Mouse (Mus musculus): ENCODE measurements around the gene Glul.

The Glul gene

DNA sequence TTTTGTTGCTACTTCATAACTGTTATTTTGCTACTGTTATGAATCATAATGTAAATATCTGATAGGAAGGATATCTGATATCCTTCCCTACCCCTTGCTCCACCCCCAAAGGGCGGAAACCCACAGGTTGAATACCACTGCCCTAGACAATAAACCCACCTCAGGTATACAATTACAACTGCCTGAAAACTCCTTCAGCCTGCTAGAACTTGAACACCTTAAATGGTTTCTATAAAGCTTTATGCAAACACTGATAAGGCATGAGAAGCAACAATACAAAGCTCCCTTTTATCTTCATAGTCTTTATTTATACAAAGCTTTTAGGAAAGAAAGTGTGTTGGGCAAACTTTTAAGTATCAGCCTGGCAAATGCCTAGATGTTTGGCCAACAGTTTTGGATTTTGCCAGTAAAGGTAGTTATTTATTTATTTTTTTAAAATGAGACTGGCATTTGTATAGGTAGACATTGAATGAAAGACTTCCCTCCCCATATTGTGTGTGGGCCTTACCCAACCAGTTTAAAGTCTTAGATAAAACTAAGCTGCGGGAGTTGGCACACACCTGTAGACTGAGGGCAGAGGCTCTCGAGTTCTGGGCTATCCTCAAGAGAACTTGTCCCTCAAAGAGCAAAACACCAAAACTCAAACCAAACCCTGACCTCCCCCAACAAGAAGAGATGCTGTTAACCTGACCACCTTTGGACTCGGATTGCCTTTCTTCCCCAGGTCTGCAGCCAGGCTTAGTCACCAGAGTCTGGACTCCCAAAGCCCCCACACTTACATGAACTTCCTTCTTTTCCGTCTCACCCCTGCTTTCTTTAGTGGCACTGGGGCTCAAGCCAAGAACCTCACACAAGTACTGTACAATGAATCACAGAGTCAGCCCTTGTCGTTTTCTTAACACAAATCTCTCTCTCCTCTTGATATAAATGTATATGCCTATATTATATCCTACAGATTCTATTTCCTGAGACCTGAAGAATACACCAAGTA lies 24.9 kb downstream of the Glul start:
- DNase-seq (ENCODE audit: low read depth, low spot score), result no peak
- H3K36me3 ChIP-seq (ENCODE audit: control insufficient read depth, insufficient read depth, low read length, poor library complexity, severe bottlenecking), result no peaks in the 10 kb centered on the region
- no peaks in the 10 kb centered on the region for H3K27me3 ChIP-seq (ENCODE audit: control insufficient read depth, insufficient read depth, low read length, poor library complexity, severe bottlenecking)

DNA sequence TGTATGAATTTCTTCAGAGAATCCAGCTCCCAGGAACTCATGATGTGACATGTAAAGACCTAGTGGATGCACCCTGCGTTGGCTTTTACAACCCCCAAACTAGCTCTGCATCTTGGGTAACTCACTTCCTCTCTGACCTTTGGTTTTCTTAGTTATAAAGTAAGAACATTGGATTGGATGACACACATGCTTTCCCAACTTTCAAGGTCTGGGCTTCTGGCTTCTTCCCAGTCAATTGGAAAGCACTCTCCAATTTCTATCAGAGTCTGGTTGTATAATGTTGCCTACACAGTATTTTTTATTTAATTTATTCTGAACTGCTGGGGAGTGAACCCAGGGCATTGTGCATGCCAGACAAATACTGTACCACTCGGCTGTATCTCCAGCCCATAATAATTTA lies 30.7 kb downstream of the Glul start:
- H3K36me3 ChIP-seq (ENCODE audit: control insufficient read depth, insufficient read depth, low read length, poor library complexity, severe bottlenecking), result no peaks in the 10 kb centered on the region
- no peaks in the 10 kb centered on the region for H3K27me3 ChIP-seq (ENCODE audit: control insufficient read depth, insufficient read depth, low read length, poor library complexity, severe bottlenecking)
- no peak for DNase-seq (ENCODE audit: low read depth, low spot score)

DNA sequence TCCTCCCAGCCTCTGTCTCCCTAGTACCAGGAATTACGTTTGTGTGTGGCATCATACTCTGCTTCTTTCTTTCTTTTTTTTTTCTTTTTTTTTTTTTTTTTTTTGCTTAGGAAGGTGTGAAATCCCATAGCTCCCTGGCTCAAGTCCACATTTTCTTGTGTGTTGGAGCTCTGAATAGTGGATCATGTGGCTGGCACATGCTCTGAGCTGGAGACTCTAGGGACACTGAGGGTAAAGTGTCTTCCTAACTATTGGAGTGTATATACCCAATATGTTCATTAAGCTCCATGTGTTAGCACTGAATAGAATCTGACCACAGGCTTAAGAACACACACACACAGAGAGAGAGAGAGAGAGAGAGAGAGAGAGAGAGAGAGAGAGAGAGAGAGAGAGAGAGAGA lies 34.0 kb downstream of the Glul start:
- no peaks in the 10 kb centered on the region for H3K36me3 ChIP-seq (ENCODE audit: control insufficient read depth, insufficient read depth, low read length, poor library complexity, severe bottlenecking)
- no peak for DNase-seq (ENCODE audit: low read depth, low spot score)
- no peaks in the 10 kb centered on the region for H3K27me3 ChIP-seq (ENCODE audit: control insufficient read depth, insufficient read depth, low read length, poor library complexity, severe bottlenecking)

DNA sequence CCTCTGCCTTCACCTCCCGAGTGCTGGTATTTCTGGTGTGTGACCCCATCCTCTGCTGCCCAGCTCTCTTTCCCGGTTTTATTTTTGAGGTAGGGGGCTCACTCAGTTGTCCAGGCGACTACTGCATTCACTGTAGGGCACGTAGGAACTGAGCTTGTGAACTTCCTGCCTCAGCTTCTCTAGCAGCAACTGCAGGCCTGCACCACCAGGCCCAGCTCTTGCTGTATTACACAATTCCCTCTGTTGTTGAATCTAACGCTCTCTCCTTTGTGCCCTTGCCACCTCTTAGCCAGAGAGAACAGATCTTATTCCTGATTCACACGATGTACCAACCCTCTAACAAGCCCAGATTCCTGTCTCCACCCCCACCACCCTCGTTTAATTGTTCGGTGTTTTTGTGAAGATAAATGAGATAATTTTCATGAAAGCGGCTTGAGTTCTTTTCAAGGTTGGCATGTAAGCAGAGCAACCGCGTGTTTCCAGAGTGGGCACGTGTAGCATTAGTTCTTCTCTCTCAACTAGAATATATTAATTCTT lies 36.2 kb downstream of the Glul start:
- Histone ChIP-seq H3K27me3 (ENCODE audit: control insufficient read depth, insufficient read depth, low read length, poor library complexity, severe bottlenecking) (no peaks in the 10 kb centered on the region), H3K36me3 (ENCODE audit: control insufficient read depth, insufficient read depth, low read length, poor library complexity, severe bottlenecking) (no peaks in the 10 kb centered on the region)
- DNase-seq (ENCODE audit: low read depth, low spot score), result no peak

DNA sequence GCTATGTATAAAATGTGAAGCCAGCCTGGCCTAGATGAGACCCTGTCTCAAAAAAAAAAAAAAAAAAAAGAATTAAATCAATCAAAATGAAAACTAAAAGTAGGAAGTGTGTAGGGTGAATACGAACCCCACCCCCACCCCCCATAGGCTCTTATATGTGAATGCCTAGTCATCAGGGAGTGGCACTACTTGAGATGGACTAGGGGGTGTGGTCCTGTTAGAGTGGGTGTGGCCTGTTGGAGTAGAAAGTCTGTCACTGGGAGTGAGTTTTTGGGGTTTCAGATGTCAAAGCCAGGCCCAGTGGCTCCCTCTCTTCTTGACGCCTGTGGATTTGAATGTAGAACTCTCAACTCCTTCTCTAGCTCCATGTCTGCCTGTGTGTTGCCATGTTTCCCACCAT lies 37.3 kb downstream of the Glul start:
- Histone ChIP-seq H3K27me3 (ENCODE audit: control insufficient read depth, insufficient read depth, low read length, poor library complexity, severe bottlenecking) (no peaks in the 10 kb centered on the region), H3K36me3 (ENCODE audit: control insufficient read depth, insufficient read depth, low read length, poor library complexity, severe bottlenecking) (no peaks in the 10 kb centered on the region)
- DNase-seq (ENCODE audit: low read depth, low spot score), result no peak

DNA sequence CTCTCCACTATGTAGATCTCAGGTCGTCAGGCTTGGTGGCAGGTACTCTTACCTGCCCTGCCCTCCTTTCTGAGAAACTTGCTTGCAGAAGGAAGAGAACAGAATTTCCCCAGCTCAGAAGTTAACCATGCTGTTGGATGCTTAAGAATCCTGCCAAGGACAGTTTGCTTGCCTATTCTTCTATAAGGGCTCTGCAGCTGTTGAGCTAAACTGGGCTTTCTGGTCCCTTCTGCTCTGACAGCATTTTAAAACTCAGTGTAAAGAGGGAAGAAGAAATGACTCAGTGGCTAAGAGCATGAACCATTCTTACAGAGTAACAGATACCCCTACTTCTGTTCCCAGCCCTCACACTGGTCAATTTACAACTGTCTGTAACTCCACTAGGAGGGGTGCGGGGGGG lies 41.2 kb downstream of the Glul start:
- DNase-seq (ENCODE audit: low read depth, low spot score), result no peak
- Histone ChIP-seq H3K27me3 (ENCODE audit: control insufficient read depth, insufficient read depth, low read length, poor library complexity, severe bottlenecking) (no peaks in the 10 kb centered on the region), H3K36me3 (ENCODE audit: control insufficient read depth, insufficient read depth, low read length, poor library complexity, severe bottlenecking) (no peaks in the 10 kb centered on the region)

DNA sequence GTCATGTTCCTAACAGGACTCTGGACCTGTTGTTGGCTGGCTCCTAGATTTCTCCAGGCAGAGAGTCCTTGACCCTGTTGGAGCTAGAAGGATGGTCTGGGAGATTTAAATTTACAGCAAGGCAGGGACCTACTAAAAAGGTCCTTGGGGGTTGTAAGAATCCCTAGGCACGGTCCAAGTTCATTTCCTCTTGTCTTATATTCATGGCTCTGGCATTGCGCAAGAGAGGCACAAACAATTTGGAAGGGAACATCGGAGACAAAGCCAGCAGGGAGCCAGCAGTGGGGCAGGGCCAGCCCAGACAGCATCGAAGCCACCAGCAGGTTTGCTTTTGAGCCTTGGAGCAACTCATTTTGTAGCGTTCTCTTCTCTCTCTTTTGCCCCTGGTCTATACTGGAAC lies 45.4 kb downstream of the Glul start:
- DNase-seq (ENCODE audit: low read depth, low spot score), result no peak

DNA sequence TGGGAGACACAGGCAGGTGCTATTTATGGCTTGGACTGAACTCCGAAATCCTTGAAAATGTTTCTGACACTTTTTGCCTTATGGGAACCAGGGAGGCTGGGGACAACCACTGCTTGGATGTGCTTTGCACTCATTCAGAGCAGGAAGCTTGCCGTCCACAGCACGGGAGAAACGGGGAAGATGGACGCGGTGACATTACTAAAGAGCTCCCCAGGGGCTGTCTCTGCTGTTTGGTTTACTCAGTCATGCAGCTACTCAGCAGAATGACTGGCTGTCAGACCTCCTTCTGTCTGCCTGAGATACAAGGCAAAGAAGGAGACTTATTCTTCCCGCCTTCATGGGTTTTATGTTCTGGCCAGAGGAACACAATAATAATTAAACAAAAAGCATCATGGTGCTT lies 47.2 kb downstream of the Glul start:
- Histone ChIP-seq H3K36me3 (ENCODE audit: control insufficient read depth, insufficient read depth, low read length, poor library complexity, severe bottlenecking) (no peaks in the 10 kb centered on the region), H3K27me3 (ENCODE audit: control insufficient read depth, insufficient read depth, low read length, poor library complexity, severe bottlenecking) (no peaks in the 10 kb centered on the region)
- DNase-seq (ENCODE audit: low read depth, low spot score), result no peak

More for the DNA sequence above, 45.4 kb downstream of the Glul start:
- no peaks in the 10 kb centered on the region for H3K36me3 ChIP-seq (ENCODE audit: control insufficient read depth, insufficient read depth, low read length, poor library complexity, severe bottlenecking)
- no peaks in the 10 kb centered on the region for H3K27me3 ChIP-seq (ENCODE audit: control insufficient read depth, insufficient read depth, low read length, poor library complexity, severe bottlenecking)

DNA sequence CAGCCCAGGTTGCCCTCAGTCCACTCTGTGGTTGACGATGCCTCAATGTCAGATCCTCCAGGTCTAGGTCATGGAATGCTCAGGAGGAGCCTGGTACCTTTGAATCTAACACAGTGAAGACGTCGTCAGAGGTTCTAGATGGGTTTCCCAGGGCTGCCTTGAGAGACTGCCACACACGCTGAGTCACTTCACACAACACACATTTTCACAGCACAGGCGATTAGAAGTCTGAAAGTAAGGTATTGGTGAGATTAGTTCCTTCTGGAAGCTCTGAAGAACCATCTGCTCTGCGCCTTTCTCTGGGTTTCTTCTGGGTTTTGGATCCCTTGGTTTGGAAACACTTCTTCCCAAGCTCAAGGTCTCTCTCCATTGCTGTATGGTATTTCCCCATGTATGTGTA lies 48.1 kb downstream of the Glul start:
- Histone ChIP-seq H3K27me3 (ENCODE audit: control insufficient read depth, insufficient read depth, low read length, poor library complexity, severe bottlenecking) (no peaks in the 10 kb centered on the region), H3K36me3 (ENCODE audit: control insufficient read depth, insufficient read depth, low read length, poor library complexity, severe bottlenecking) (no peaks in the 10 kb centered on the region)
- DNase-seq (ENCODE audit: low read depth, low spot score), result no peak

DNA sequence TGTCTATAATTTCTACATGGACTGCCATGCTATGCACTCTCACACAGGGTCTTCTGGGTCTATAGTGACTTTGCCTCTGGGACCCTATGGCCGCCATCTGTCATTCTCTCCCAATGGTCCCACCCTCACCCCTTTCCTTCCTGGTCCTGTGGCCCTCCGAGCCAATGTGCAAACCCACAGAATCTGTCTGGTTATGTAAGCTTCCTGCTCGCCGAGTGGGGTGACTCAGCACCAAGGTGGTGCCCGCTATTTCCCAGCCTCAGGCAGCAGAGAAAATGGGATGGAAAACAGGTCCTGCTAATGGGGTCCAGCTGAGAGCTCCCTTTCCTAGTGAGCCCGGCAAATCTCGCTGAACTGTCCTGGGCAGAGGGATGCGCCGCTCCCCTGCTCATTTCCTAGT lies 53.5 kb downstream of the Glul start:
- Histone ChIP-seq H3K36me3 (ENCODE audit: control insufficient read depth, insufficient read depth, low read length, poor library complexity, severe bottlenecking) (no peaks in the 10 kb centered on the region), H3K27me3 (ENCODE audit: control insufficient read depth, insufficient read depth, low read length, poor library complexity, severe bottlenecking) (no peaks in the 10 kb centered on the region)
- DNase-seq (ENCODE audit: low read depth, low spot score), result no peak

DNA sequence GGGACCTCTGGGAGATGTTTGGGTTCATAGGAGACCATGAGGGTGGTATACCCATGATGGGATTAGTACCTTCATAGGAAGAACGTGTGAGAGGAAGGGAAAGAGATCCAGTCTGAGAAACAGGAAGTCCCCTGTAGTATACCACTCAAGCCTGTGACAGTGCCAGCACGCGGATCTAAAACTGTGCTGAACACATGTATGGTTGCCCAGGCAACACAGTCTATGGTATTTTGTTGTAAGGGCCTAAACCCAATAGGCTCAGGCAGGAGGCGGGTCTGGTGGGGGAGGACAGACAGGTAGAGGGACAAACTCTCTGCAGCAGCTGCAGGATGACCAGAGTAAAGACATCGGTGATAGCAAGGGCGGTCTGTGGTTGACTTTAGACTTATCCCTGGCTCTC lies 54.1 kb downstream of the Glul start:
- DNase-seq (ENCODE audit: low read depth, low spot score), result no peak
- Histone ChIP-seq H3K27me3 (ENCODE audit: control insufficient read depth, insufficient read depth, low read length, poor library complexity, severe bottlenecking) (no peaks in the 10 kb centered on the region), H3K36me3 (ENCODE audit: control insufficient read depth, insufficient read depth, low read length, poor library complexity, severe bottlenecking) (no peaks in the 10 kb centered on the region)

DNA sequence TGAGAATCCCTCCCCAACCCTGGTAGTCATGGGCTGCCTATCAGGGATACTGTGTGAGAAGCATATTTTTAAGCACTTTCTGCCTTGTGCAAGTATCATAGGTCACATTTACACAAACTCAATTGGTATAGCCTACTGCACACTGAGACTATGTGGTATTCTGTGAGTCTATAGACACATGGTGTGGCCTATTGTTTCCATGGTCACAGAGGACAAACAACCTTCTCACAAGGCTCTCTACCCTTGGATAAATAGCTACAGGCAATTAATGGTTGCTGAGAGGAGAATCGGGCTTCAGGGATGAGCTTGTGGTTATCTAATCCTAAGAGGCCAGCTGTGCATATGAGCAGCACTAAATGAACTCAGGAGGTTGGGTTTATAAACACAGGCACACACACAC lies 58.1 kb downstream of the Glul start:
- no peaks in the 10 kb centered on the region for H3K36me3 ChIP-seq (ENCODE audit: control insufficient read depth, insufficient read depth, low read length, poor library complexity, severe bottlenecking)
- DNase-seq (ENCODE audit: low read depth, low spot score), result no peak
- no peaks in the 10 kb centered on the region for H3K27me3 ChIP-seq (ENCODE audit: control insufficient read depth, insufficient read depth, low read length, poor library complexity, severe bottlenecking)

Measured in splenic B cell, adult 2 months (primary cell).